Mouse (Mus musculus) MEL (cell line): Measurements from ENCODE around the gene Ppp1r3g. TPM values are rescaled to one million over a fixed set of nuclear protein-coding genes. Genes with fewer than 3 reads are reported as not detected.

Source experiments
- DNase-seq: peaks from one replicate; pipeline ENCODE4 v3.0.0; 2011; ENCODE audit warnings: low read depth, low spot score
- H3K27ac ChIP-seq: 2 replicates; pipeline ENCODE4 v1.5.1; 2012; ENCODE audit warnings: low read depth, mild to moderate bottlenecking, control low read depth, low read length, moderate library complexity; ENCODE audit not compliant: control insufficient read depth
- H3K27me3 ChIP-seq, 2 experiments: fragments of 150-350 bp in 1 of 2; sonication (generic) in 1 of 2; 2 replicates each; pipeline ENCODE4 v1.6.1; 2012; ENCODE audit warnings: low read length in 2 of 2, mild to moderate bottlenecking in 2 of 2, improper control_type of control experiment in 1 of 2, moderate library complexity in 1 of 2; ENCODE audit not compliant: insufficient read depth in 2 of 2, control insufficient read depth in 1 of 2
- H3K36me3 ChIP-seq, 2 experiments: 2 replicates each; pipeline ENCODE4 v1.6.1; 2012 to 2014; ENCODE audit warnings: low read length in 2 of 2, improper control_type of control experiment in 1 of 2, inconsistent platforms in 1 of 2, mild to moderate bottlenecking in 1 of 2; ENCODE audit not compliant: insufficient read depth in 2 of 2, control insufficient read depth in 1 of 2
- H3K4me1 ChIP-seq, 2 experiments: fragments of 150-350 bp in 1 of 2; sonication (generic) in 1 of 2; 2 replicates each; pipeline ENCODE4 v1.6.1; 2012; ENCODE audit warnings: low read length in 2 of 2, improper control_type of control experiment in 1 of 2, mild to moderate bottlenecking in 1 of 2; ENCODE audit not compliant: insufficient read depth in 2 of 2, control insufficient read depth in 1 of 2
- H3K4me3 ChIP-seq, 2 experiments: fragments of 150-350 bp in 1 of 2; sonication (generic) in 1 of 2; 2 replicates each; pipeline ENCODE4 v1.5.1; 2012; ENCODE audit warnings: low read depth in 2 of 2, low read length in 2 of 2, mild to moderate bottlenecking in 2 of 2, moderate library complexity in 2 of 2, control low read depth in 1 of 2, improper control_type of control experiment in 1 of 2; ENCODE audit not compliant: control insufficient read depth in 1 of 2, insufficient read depth in 1 of 2
- H3K79me2 ChIP-seq: 2 replicates; pipeline ENCODE4 v1.6.1; 2012; ENCODE audit warnings: mild to moderate bottlenecking, low read length, moderate library complexity; ENCODE audit not compliant: control insufficient read depth, poor library complexity, insufficient read depth
- H3K9ac ChIP-seq: 2 replicates; pipeline ENCODE4 v1.6.1; 2012; ENCODE audit warnings: low read depth, mild to moderate bottlenecking, control low read depth, low read length, moderate library complexity; ENCODE audit not compliant: control insufficient read depth, poor library complexity, severe bottlenecking
- H3K9me3 ChIP-seq: fragments of 150-350 bp; sonication (generic); replicated peaks from 2 replicates; pipeline ENCODE4 v1.6.1; 2012; ENCODE audit warnings: mild to moderate bottlenecking, low read length, improper control_type of control experiment, moderate library complexity; ENCODE audit not compliant: insufficient read depth
- BHLHE40 ChIP-seq: IDR thresholded peaks from 2 replicates; pipeline ENCODE4 v1.6.1; 2012; ENCODE audit warnings: low read depth, mild to moderate bottlenecking, inconsistent platforms, low read length, improper control_type of control experiment, borderline replicate concordance
- CHD1 ChIP-seq: IDR thresholded peaks from 2 replicates; pipeline ENCODE4 v1.6.1; 2012; ENCODE audit warnings: low read depth, mild to moderate bottlenecking, inconsistent platforms, low read length, improper control_type of control experiment
- CHD2 ChIP-seq: IDR thresholded peaks from 2 replicates; pipeline ENCODE4 v1.6.1; 2011; ENCODE audit warnings: low read length, improper control_type of control experiment
- CTCF ChIP-seq, 3 experiments: IDR thresholded peaks in 2 of 3; conservative IDR thresholded peaks in 1 of 3; 2 replicates each; pipeline ENCODE4 v1.5.1; 2011 to 2012; ENCODE audit warnings: low read length in 3 of 3, low read depth in 2 of 3, mild to moderate bottlenecking in 2 of 3, improper control_type of control experiment in 1 of 3, inconsistent platforms in 1 of 3, mixed read lengths in 1 of 3, moderate library complexity in 1 of 3; ENCODE audit not compliant: control insufficient read depth in 1 of 3, insufficient read depth in 1 of 3, poor library complexity in 1 of 3, severe bottlenecking in 1 of 3
- ELF1 ChIP-seq: IDR thresholded peaks from 2 replicates; pipeline ENCODE4 v1.6.1; 2014; ENCODE audit warnings: low read depth, mild to moderate bottlenecking, inconsistent platforms, low read length, improper control_type of control experiment, moderate library complexity
- EP300 ChIP-seq, 2 experiments: IDR thresholded peaks; 2 replicates each; pipeline ENCODE4 v1.6.1; 2011; ENCODE audit warnings: improper control_type of control experiment in 2 of 2, low read length in 2 of 2, low read depth in 1 of 2, mild to moderate bottlenecking in 1 of 2
- ETS1 ChIP-seq: IDR thresholded peaks from 2 replicates; pipeline ENCODE4 v1.6.1; 2012; ENCODE audit warnings: low read depth, mild to moderate bottlenecking, inconsistent platforms, low read length, improper control_type of control experiment, moderate library complexity
- GABPA ChIP-seq: IDR thresholded peaks from 2 replicates; pipeline ENCODE4 v1.6.1; 2012; ENCODE audit warnings: low read depth, mild to moderate bottlenecking, inconsistent platforms, low read length, improper control_type of control experiment, moderate library complexity
- GATA1 ChIP-seq: IDR thresholded peaks from 2 replicates; pipeline ENCODE4 v1.6.1; 2011; ENCODE audit warnings: low read depth, low read length, improper control_type of control experiment
- KAT2A ChIP-seq: conservative IDR thresholded peaks from 2 replicates; pipeline ENCODE4 v1.6.1; 2012; ENCODE audit warnings: low read depth, low read length, improper control_type of control experiment, inconsistent platforms
- MAZ ChIP-seq: IDR thresholded peaks from 2 replicates; pipeline ENCODE4 v1.6.1; 2012; ENCODE audit warnings: low read depth, mild to moderate bottlenecking, inconsistent platforms, low read length, improper control_type of control experiment
- MEF2A ChIP-seq: IDR thresholded peaks from 2 replicates; pipeline ENCODE4 v1.6.1; 2014; ENCODE audit warnings: low read depth, mild to moderate bottlenecking, inconsistent platforms, low read length, improper control_type of control experiment; ENCODE audit not compliant: poor library complexity, insufficient replicate concordance, severe bottlenecking; ENCODE audit errors: extremely low read depth
- MYC ChIP-seq: IDR thresholded peaks from 2 replicates; pipeline ENCODE4 v1.6.1; 2011; ENCODE audit warnings: low read depth, mild to moderate bottlenecking, low read length, improper control_type of control experiment, moderate library complexity
- POLR2A ChIP-seq, 2 experiments: IDR thresholded peaks; 2 replicates each; pipeline ENCODE4 v1.6.1; 2011 to 2012; ENCODE audit warnings: low read length in 2 of 2, mild to moderate bottlenecking in 2 of 2, control low read depth in 1 of 2, improper control_type of control experiment in 1 of 2, low read depth in 1 of 2, moderate library complexity in 1 of 2; ENCODE audit not compliant: control insufficient read depth in 1 of 2, insufficient read depth in 1 of 2, poor library complexity in 1 of 2
- POLR2AphosphoS2 ChIP-seq: IDR thresholded peaks from 2 replicates; pipeline ENCODE4 v1.6.1; 2011; ENCODE audit warnings: low read length, improper control_type of control experiment
- POLR2AphosphoS5 ChIP-seq: IDR thresholded peaks from 2 replicates; pipeline ENCODE4 v1.6.1; 2012; ENCODE audit warnings: low read depth, borderline replicate concordance, mild to moderate bottlenecking, inconsistent platforms, low read length, moderate library complexity, mixed read lengths
- RAD21 ChIP-seq: IDR thresholded peaks from 2 replicates; pipeline ENCODE4 v1.6.1; 2011; ENCODE audit warnings: mild to moderate bottlenecking, low read depth, low read length, improper control_type of control experiment
- RCOR1 ChIP-seq: IDR thresholded peaks from 2 replicates; pipeline ENCODE4 v1.6.1; 2012; ENCODE audit warnings: low read depth, mild to moderate bottlenecking, inconsistent platforms, low read length, improper control_type of control experiment
- SIN3A ChIP-seq: IDR thresholded peaks from 2 replicates; pipeline ENCODE4 v1.6.1; 2012; ENCODE audit warnings: low read length, improper control_type of control experiment, inconsistent platforms
- TAL1 ChIP-seq: IDR thresholded peaks from 2 replicates; pipeline ENCODE4 v1.6.1; 2012; ENCODE audit warnings: mild to moderate bottlenecking, inconsistent platforms, low read length, moderate library complexity, mixed read lengths
- TBP ChIP-seq: IDR thresholded peaks from 2 replicates; pipeline ENCODE4 v1.8.0; 2011; ENCODE audit warnings: low read depth, low read length, improper control_type of control experiment
- USF1 ChIP-seq: IDR thresholded peaks from 2 replicates; pipeline ENCODE4 v1.6.1; 2014; ENCODE audit warnings: low read depth, mild to moderate bottlenecking, inconsistent platforms, low read length, improper control_type of control experiment, moderate library complexity
- USF2 ChIP-seq, 2 experiments: IDR thresholded peaks; 2 replicates each; pipeline ENCODE4 v1.6.1; 2011 to 2012; ENCODE audit warnings: improper control_type of control experiment in 2 of 2, low read length in 2 of 2, borderline replicate concordance in 1 of 2, inconsistent platforms in 1 of 2, low read depth in 1 of 2, mild to moderate bottlenecking in 1 of 2; ENCODE audit not compliant: insufficient read depth in 1 of 2
- ZC3H11A ChIP-seq: IDR thresholded peaks from 2 replicates; pipeline ENCODE4 v1.6.1; 2012; ENCODE audit warnings: low read depth, mild to moderate bottlenecking, inconsistent platforms, low read length, improper control_type of control experiment
- ZKSCAN1 ChIP-seq: IDR thresholded peaks from 2 replicates; pipeline ENCODE4 v1.6.1; 2012; ENCODE audit warnings: low read depth, mild to moderate bottlenecking, inconsistent platforms, low read length, improper control_type of control experiment, moderate library complexity
- polyA plus RNA-seq, 2 experiments: library from polyadenylated mRNA; stranded (reverse) in 1 of 2; unstranded in 1 of 2; fragments of >175 nt in 1 of 2; fragments of >200 nt in 1 of 2; gene quantifications; 2 replicates each; pipeline versions ENCODE4 v1.2.1 to v1.2.4; 2012; ENCODE audit warnings: low replicate concordance in 2 of 2, low read depth in 1 of 2; ENCODE audit not compliant: insufficient read length in 2 of 2, insufficient read depth in 1 of 2, missing spikeins in 1 of 2
- total RNA-seq: library from RNA; depleted of rRNA; stranded (reverse); fragments of 300-350 nt; gene quantifications from 2 replicates; pipeline ENCODE4 v1.2.3, GENCODE M21; 2012

Ppp1r3g gene
- total and polyA plus RNA-seq, 3 experiments = not detected

GRCm38 (mm10) chr13:35995231-35995630 lies 36.6 kb downstream of the Ppp1r3g start:
- H3K27me3 ChIP-seq = no peaks in the 10 kb centered on the region
- no peaks in the 10 kb centered on the region for H3K9me3 ChIP-seq

GRCm38 (mm10) chr13:35995696-35996426 lies 37.2 kb downstream of the Ppp1r3g start:
- TF ChIP-seq ZKSCAN1 (no peak), TAL1 (no peak), ETS1 (no peak), POLR2AphosphoS5 (no peak), ELF1 (no peak), GATA1 (no peak), CHD1 (no peak), USF1 (no peak), MYC (no peak), GABPA (no peak), EP300 (IDR thresholded peaks at IDR 0.05; ENCODE audit: low read depth in 1 of 2, low read length in 2 of 2) (no peak), RCOR1 (no peak)
- H3K27ac ChIP-seq = no peak overlapping the region
- peaks cover 0 to 3% of the 10 kb centered on the region in 2 experiments; a peak in 2 of 4 replicates for H3K36me3 ChIP-seq
- peaks cover 0 to 3% of the 10 kb centered on the region in 2 experiments; a peak in 1 of 4 replicates for H3K4me1 ChIP-seq
- no peaks in the 10 kb centered on the region for H3K9me3 ChIP-seq
- no peak overlapping the region for H3K9ac ChIP-seq
- no peak overlapping the region for H3K4me3 ChIP-seq
- H3K27me3 ChIP-seq = no peaks in the 10 kb centered on the region
- no peaks in the 10 kb centered on the region for H3K79me2 ChIP-seq
- no peak for DNase-seq

More at GRCm38 (mm10) chr13:35995231-35995630, 36.6 kb downstream of the Ppp1r3g start:
- no peak overlapping the region for H3K9ac ChIP-seq
- no peak for DNase-seq
- H3K27ac ChIP-seq = no peak overlapping the region
- TF ChIP-seq TBP (no peak), POLR2A (IDR thresholded peaks at IDR 0.05; ENCODE audit: control insufficient read depth in 1 of 2, insufficient read depth in 1 of 2, low read depth in 1 of 2, low read length in 2 of 2, poor library complexity in 1 of 2) (no peak), MEF2A (no peak), MAZ (no peak), RAD21 (no peak), CTCF (IDR thresholded peaks at IDR 0.05 in 2 of 3, conservative IDR thresholded peaks at IDR 0.05 in 1 of 3; ENCODE audit: control insufficient read depth in 1 of 3, insufficient read depth in 1 of 3, low read depth in 2 of 3, low read length in 3 of 3, poor library complexity in 1 of 3, severe bottlenecking in 1 of 3) (no peak), KAT2A (no peak), RCOR1 (no peak), BHLHE40 (no peak), ZC3H11A (no peak), SIN3A (no peak), POLR2AphosphoS2 (no peak), GATA1 (no peak), USF2 (IDR thresholded peaks at IDR 0.05; ENCODE audit: borderline replicate concordance in 1 of 2, insufficient read depth in 1 of 2, low read depth in 1 of 2, low read length in 2 of 2) (no peak), MYC (no peak), CHD2 (no peak), EP300 (IDR thresholded peaks at IDR 0.05; ENCODE audit: low read depth in 1 of 2, low read length in 2 of 2) (no peak), GABPA (no peak)
- TF ChIP-seq, all 39 proteins: peak for 0
- Histone ChIP-seq H3K79me2 (no peaks in the 10 kb centered on the region), H3K36me3 (no peaks in the 10 kb centered on the region), H3K4me1 (no peaks in the 10 kb centered on the region), H3K4me3 (no peak overlapping the region)
